Mouse (Mus musculus) heart, embryonic 16.5 days (tissue): ENCODE results near the gene Kcne2. TPM values are rescaled to one million over a fixed set of nuclear protein-coding genes. Genes with fewer than 3 reads are reported as not detected.

Source experiments
- ATAC-seq: fragments of 200-750 bp; cut with Nextera tagmentation; replicated peaks from 2 replicates; pipeline ENCODE4 v1.8.0; 2017; ENCODE audit warnings: moderate number of reproducible peaks; ENCODE audit not compliant: insufficient read depth, low FRiP score; ENCODE audit errors: extremely low read depth
- H3K27ac ChIP-seq: fragments of 300-500 bp; sonication (generic); 2 replicates; pipeline ENCODE4 v1.5.1; 2014; ENCODE audit warnings: mild to moderate bottlenecking, low read length, control low read depth, moderate library complexity
- H3K27me3 ChIP-seq: fragments of 300-500 bp; sonication (generic); 2 replicates; pipeline ENCODE4 v1.6.1; 2014; ENCODE audit warnings: low read length, mixed read lengths; ENCODE audit not compliant: control insufficient read depth, insufficient read depth
- H3K36me3 ChIP-seq: fragments of 300-500 bp; sonication (generic); 2 replicates; pipeline ENCODE4 v1.6.1; 2014; ENCODE audit not compliant: control insufficient read depth, insufficient read depth
- H3K4me1 ChIP-seq: fragments of 300-500 bp; sonication (generic); 2 replicates; pipeline ENCODE4 v1.6.1; 2014; ENCODE audit warnings: low read length, mixed read lengths; ENCODE audit not compliant: control insufficient read depth, insufficient read depth
- H3K4me2 ChIP-seq: fragments of 300-500 bp; sonication (generic); 2 replicates; pipeline ENCODE4 v1.6.1; 2014; ENCODE audit warnings: low read depth, mild to moderate bottlenecking, control low read depth, low read length
- H3K4me3 ChIP-seq: fragments of 300-500 bp; sonication (generic); 2 replicates; pipeline ENCODE4 v1.5.1; 2014; ENCODE audit warnings: mild to moderate bottlenecking, control low read depth, low read length
- H3K9ac ChIP-seq: fragments of 300-500 bp; sonication (generic); 2 replicates; pipeline ENCODE4 v1.6.1; 2014; ENCODE audit warnings: low read length, control low read depth
- H3K9me3 ChIP-seq: fragments of 300-500 bp; sonication (generic); replicated peaks from 2 replicates; pipeline ENCODE4 v1.6.1; 2016; ENCODE audit warnings: low read length; ENCODE audit not compliant: control insufficient read depth
- WGBS: fragments of 180-500 bp; shearing (Covaris S2); extraction: QIAGEN DNeasy Blood & Tissue Kit; methylation state at CpG from one replicate; pipeline ENCODE4 v1.1.7; 2014; 5-methylcytosine and 5-hydroxymethylcytosine counted together
- polyA plus RNA-seq: library from polyadenylated mRNA; unstranded; fragments of >200 nt; fragmentation: Nextera tagmentation; extraction: Ambion mirVana; gene quantifications from 2 replicates; pipeline ENCODE4 v1.2.1, GENCODE M21; 2015

Kcne2 gene
- polyA plus RNA-seq, 1 experiment from 2014 or later, result 1.3 TPM

DNA sequence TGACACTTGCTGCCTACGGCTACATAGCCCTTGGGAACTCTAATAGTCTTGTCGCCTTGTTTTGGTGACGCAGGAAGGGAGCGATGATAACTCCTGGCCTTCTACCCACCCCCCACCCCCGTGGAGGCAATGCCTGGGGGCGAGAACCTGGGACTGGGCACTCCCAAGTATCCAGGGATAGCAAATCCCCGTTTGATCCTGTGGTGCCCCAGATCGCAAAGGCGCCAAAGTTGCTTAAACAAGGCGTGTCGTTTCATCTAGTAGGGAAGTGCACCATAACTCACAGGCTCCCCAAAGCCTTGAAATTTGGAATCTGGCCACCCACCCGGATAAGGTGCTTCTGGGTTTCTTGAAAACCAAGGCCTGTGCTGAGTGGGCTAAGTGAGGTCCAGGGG is 9.2 kb downstream of the Kcne2 start:
- Histone ChIP-seq H3K36me3 (peaks cover 8% of the 10 kb centered on the region), H3K27ac (peak overlapping the region; percentile 88), H3K4me3 (peak overlapping the region; percentile 80), H3K4me2 (peak overlapping the region; percentile 96), H3K4me1 (peaks cover 19% of the 10 kb centered on the region), H3K9ac (peak overlapping the region; percentile 87), H3K9me3 (no peaks in the 10 kb centered on the region), H3K27me3 (no peaks in the 10 kb centered on the region)
- under 1% methylated on average over 12 of the region's 12 CpGs for WGBS
- peak; percentile 34 for ATAC-seq

GRCm38 (mm10) chr16:92301989-92302388 is 9.8 kb downstream of the Kcne2 start:
- peak overlapping the region; percentile 80 for H3K4me3 ChIP-seq
- H3K27ac ChIP-seq, result peak overlapping the region; percentile 88
- H3K9ac ChIP-seq, result peak overlapping the region; percentile 87
- no peaks in the 10 kb centered on the region for H3K9me3 ChIP-seq
- peak; percentile 61 for ATAC-seq
- H3K36me3 ChIP-seq, result peaks cover 14% of the 10 kb centered on the region
- peaks cover 19% of the 10 kb centered on the region for H3K4me1 ChIP-seq
- H3K4me2 ChIP-seq, result peak overlapping the region; percentile 96
- 39% methylated on average over 5 of the region's 5 CpGs for WGBS
- no peaks in the 10 kb centered on the region for H3K27me3 ChIP-seq

GRCm38 (mm10) chr16:92302506-92302905 is 10.3 kb downstream of the Kcne2 start:
- H3K9me3 ChIP-seq, result no peaks in the 10 kb centered on the region
- H3K27me3 ChIP-seq, result no peaks in the 10 kb centered on the region
- peak overlapping the region; percentile 80 for H3K4me3 ChIP-seq
- no peak for ATAC-seq
- peaks cover 19% of the 10 kb centered on the region for H3K4me1 ChIP-seq
- H3K36me3 ChIP-seq, result peaks cover 18% of the 10 kb centered on the region
- H3K27ac ChIP-seq, result peak overlapping the region; percentile 88
- peak overlapping the region; percentile 96 for H3K4me2 ChIP-seq
- WGBS, result 32% methylated on average over 5 of the region's 5 CpGs
- peak overlapping the region; percentile 87 for H3K9ac ChIP-seq

GRCm38 (mm10) chr16:92305519-92305918 is 13.3 kb downstream of the Kcne2 start:
- Histone ChIP-seq H3K4me2 (no peak overlapping the region), H3K27me3 (no peaks in the 10 kb centered on the region), H3K36me3 (peaks cover 22% of the 10 kb centered on the region), H3K27ac (no peak overlapping the region), H3K4me3 (no peak overlapping the region), H3K9ac (no peak overlapping the region), H3K4me1 (peaks cover 17% of the 10 kb centered on the region), H3K9me3 (no peaks in the 10 kb centered on the region)
- WGBS, result 93% methylated on average over 2 of the region's 2 CpGs
- no peak for ATAC-seq

GRCm38 (mm10) chr16:92307947-92308346 is 15.8 kb downstream of the Kcne2 start:
- H3K36me3 ChIP-seq, result peaks cover 30% of the 10 kb centered on the region
- 77% methylated on average over 3 of the region's 3 CpGs for WGBS
- H3K9ac ChIP-seq, result no peak overlapping the region
- H3K4me1 ChIP-seq, result peaks cover 2% of the 10 kb centered on the region
- no peak overlapping the region for H3K4me3 ChIP-seq
- ATAC-seq, result no peak
- H3K9me3 ChIP-seq, result no peaks in the 10 kb centered on the region
- no peak overlapping the region for H3K27ac ChIP-seq
- no peak overlapping the region for H3K4me2 ChIP-seq
- no peaks in the 10 kb centered on the region for H3K27me3 ChIP-seq

- 68% methylated on average over 4 of the region's 4 CpGs for WGBS
Measured at GRCm38 (mm10) chr16:92309126-92309525, 16.9 kb downstream of the Kcne2 start.

GRCm38 (mm10) chr16:92313953-92314741 is 22.0 kb downstream of the Kcne2 start:
- no peak overlapping the region for H3K4me3 ChIP-seq
- no peak overlapping the region for H3K27ac ChIP-seq

More at GRCm38 (mm10) chr16:92309126-92309525, 16.9 kb downstream of the Kcne2 start:
- no peak for ATAC-seq
- Histone ChIP-seq H3K9ac (no peak overlapping the region), H3K4me1 (no peaks in the 10 kb centered on the region), H3K4me2 (no peak overlapping the region), H3K27ac (no peak overlapping the region), H3K4me3 (no peak overlapping the region), H3K9me3 (no peaks in the 10 kb centered on the region), H3K36me3 (peaks cover 33% of the 10 kb centered on the region), H3K27me3 (no peaks in the 10 kb centered on the region)

GRCm38 (mm10) chr16:92316049-92316738 is 24.0 kb downstream of the Kcne2 start:
- 0 out of 2 replicates have a peak, but pooled peaks cover 3% of the 10 kb centered on the region for H3K9me3 ChIP-seq
- WGBS, result 63% methylated on average over 7 of the region's 7 CpGs
- no peak for ATAC-seq
- H3K9ac ChIP-seq, result no peak overlapping the region
- H3K4me2 ChIP-seq, result no peak overlapping the region
- H3K4me3 ChIP-seq, result no peak overlapping the region
- H3K27me3 ChIP-seq, result no peaks in the 10 kb centered on the region
- 0 out of 2 replicates have a peak, but pooled peaks cover 2% of the 10 kb centered on the region for H3K4me1 ChIP-seq
- H3K27ac ChIP-seq, result no peak overlapping the region
- peaks cover 8% of the 10 kb centered on the region for H3K36me3 ChIP-seq

More at GRCm38 (mm10) chr16:92313953-92314741, 22.0 kb downstream of the Kcne2 start:
- no peaks in the 10 kb centered on the region for H3K27me3 ChIP-seq
- H3K4me1 ChIP-seq, result 0 out of 2 replicates have a peak, but pooled peaks cover 2% of the 10 kb centered on the region
- 0 out of 2 replicates have a peak, but pooled peaks cover 3% of the 10 kb centered on the region for H3K9me3 ChIP-seq
- no peak overlapping the region for H3K4me2 ChIP-seq
- peaks cover 14% of the 10 kb centered on the region for H3K36me3 ChIP-seq
- ATAC-seq, result peak; percentile 52; the same call in 1 of the 2 replicates
- H3K9ac ChIP-seq, result no peak overlapping the region
- 50% methylated on average over 13 of the region's 13 CpGs for WGBS
